Mouse (Mus musculus): Measurements from ENCODE around the gene Tbc1d13. TPM values are rescaled to one million over a fixed set of nuclear protein-coding genes. Genes with fewer than 3 reads are reported as not detected.
"Not testable (repeated sequence)": the region's sequence is repeated elsewhere in the genome, so short reads cannot be mapped to it uniquely, and the experiment has no call there.

Tbc1d13 gene
- total and polyA plus RNA-seq, 2 experiments from 2014 or later, result 10.6 to 168 TPM

- no peaks in the 10 kb centered on the region for H3K4me1 ChIP-seq (ENCODE audit: insufficient read depth, low read length)
- peaks cover 69% of the 10 kb centered on the region for H3K36me3 ChIP-seq (ENCODE audit: insufficient read depth, low read length)
- 94% methylated on average over 4 of the region's 4 CpGs for WGBS
- no peak overlapping the region for H3K4me2 ChIP-seq (ENCODE audit: low read depth, low read length, poor library complexity, severe bottlenecking)
- no peak overlapping the region for H3K4me3 ChIP-seq (ENCODE audit: low read depth, low read length)
- TF ChIP-seq CTCF (IDR thresholded peaks at IDR 0.05), result no peak
- no peak overlapping the region for H3K27ac ChIP-seq (ENCODE audit: low read depth, low read length)
- ATAC-seq (ENCODE audit: low FRiP score), result no peak
- no peak overlapping the region for H3K9ac ChIP-seq (replicated peaks; ENCODE audit: low read length, poor library complexity, severe bottlenecking)
- H3K27me3 ChIP-seq (ENCODE audit: insufficient read depth, low read length), result no peaks in the 10 kb centered on the region
- no peak for DNase-seq (ENCODE audit: low spot score)
- H3K9me3 ChIP-seq (ENCODE audit: low read length), result no peaks in the 10 kb centered on the region
These were observed 13.9 kb downstream of the Tbc1d13 start for GRCm38 (mm10) chr2:30147466-30147865.

GRCm38 (mm10) chr2:30151840-30152239, 18.3 kb downstream of the Tbc1d13 start:
- Histone ChIP-seq H3K36me3 (ENCODE audit: insufficient read depth, low read length) (peaks cover 39% of the 10 kb centered on the region), H3K9ac (replicated peaks; ENCODE audit: low read length, poor library complexity, severe bottlenecking) (no peak overlapping the region), H3K4me2 (ENCODE audit: low read depth, low read length, poor library complexity, severe bottlenecking) (no peak overlapping the region), H3K27me3 (ENCODE audit: insufficient read depth, low read length) (no peaks in the 10 kb centered on the region), H3K4me3 (ENCODE audit: low read depth, low read length) (no peak overlapping the region), H3K4me1 (ENCODE audit: insufficient read depth, low read length) (no peaks in the 10 kb centered on the region), H3K27ac (ENCODE audit: low read depth, low read length) (no peak overlapping the region), H3K9me3 (ENCODE audit: low read length) (no peaks in the 10 kb centered on the region)
- TF ChIP-seq CTCF (IDR thresholded peaks at IDR 0.05), result no peak
- no peak for DNase-seq (ENCODE audit: low spot score)
- ATAC-seq (ENCODE audit: low FRiP score), result no peak
- 84% methylated on average over 11 of the region's 11 CpGs for WGBS

- no peak overlapping the region for H3K27ac ChIP-seq (ENCODE audit: low read depth, low read length)
- H3K9me3 ChIP-seq (ENCODE audit: low read length), result no peaks in the 10 kb centered on the region
- H3K4me1 ChIP-seq (ENCODE audit: insufficient read depth, low read length), result no peaks in the 10 kb centered on the region
- no peak overlapping the region for H3K9ac ChIP-seq (replicated peaks; ENCODE audit: low read length, poor library complexity, severe bottlenecking)
- 66% methylated on average over 8 of the region's 8 CpGs for WGBS
- no peak overlapping the region for H3K4me3 ChIP-seq (ENCODE audit: low read depth, low read length)
- no peak for DNase-seq (ENCODE audit: low spot score)
- no peak overlapping the region for H3K4me2 ChIP-seq (ENCODE audit: low read depth, low read length, poor library complexity, severe bottlenecking)
- no peak for ATAC-seq (ENCODE audit: low FRiP score)
- no peak for TF ChIP-seq CTCF (IDR thresholded peaks at IDR 0.05)
- no peaks in the 10 kb centered on the region for H3K27me3 ChIP-seq (ENCODE audit: insufficient read depth, low read length)
- peaks cover 31% of the 10 kb centered on the region for H3K36me3 ChIP-seq (ENCODE audit: insufficient read depth, low read length)
These were observed 19.1 kb downstream of the Tbc1d13 start for GRCm38 (mm10) chr2:30152616-30153015.

GRCm38 (mm10) chr2:30159871-30160270, 26.3 kb downstream of the Tbc1d13 start:
- not testable (repeated sequence) for H3K36me3 ChIP-seq (ENCODE audit: insufficient read depth, low read length); H3K4me1 ChIP-seq (ENCODE audit: insufficient read depth, low read length); H3K27ac ChIP-seq (ENCODE audit: low read depth, low read length); ATAC-seq (ENCODE audit: low FRiP score); H3K9ac ChIP-seq (replicated peaks; ENCODE audit: low read length, poor library complexity, severe bottlenecking); H3K4me2 ChIP-seq (ENCODE audit: low read depth, low read length, poor library complexity, severe bottlenecking); H3K27me3 ChIP-seq (ENCODE audit: insufficient read depth, low read length); DNase-seq (ENCODE audit: low spot score); H3K4me3 ChIP-seq (ENCODE audit: low read depth, low read length); H3K9me3 ChIP-seq (ENCODE audit: low read length)
- 79% methylated on average over 7 of the region's 10 CpGs for WGBS

GRCm38 (mm10) chr2:30161809-30162208, 28.3 kb downstream of the Tbc1d13 start:
- Histone ChIP-seq H3K27me3 (ENCODE audit: insufficient read depth, low read length) (no peaks in the 10 kb centered on the region), H3K9ac (replicated peaks; ENCODE audit: low read length, poor library complexity, severe bottlenecking) (no peak overlapping the region), H3K27ac (ENCODE audit: low read depth, low read length) (no peak overlapping the region), H3K4me1 (ENCODE audit: insufficient read depth, low read length) (no peaks in the 10 kb centered on the region), H3K4me2 (ENCODE audit: low read depth, low read length, poor library complexity, severe bottlenecking) (no peak overlapping the region), H3K36me3 (ENCODE audit: insufficient read depth, low read length) (no peaks in the 10 kb centered on the region), H3K4me3 (ENCODE audit: low read depth, low read length) (no peak overlapping the region), H3K9me3 (ENCODE audit: low read length) (no peaks in the 10 kb centered on the region)
- no peak for ATAC-seq (ENCODE audit: low FRiP score)
- peak; percentile 87 for TF ChIP-seq CTCF (IDR thresholded peaks at IDR 0.05)
- DNase-seq (ENCODE audit: low spot score), result peak; percentile 76

GRCm38 (mm10) chr2:30164340-30164932, 30.9 kb downstream of the Tbc1d13 start:
- H3K36me3 ChIP-seq (ENCODE audit: insufficient read depth, low read length), result no peaks in the 10 kb centered on the region
- ATAC-seq (ENCODE audit: low FRiP score), result no peak
- no peaks in the 10 kb centered on the region for H3K9me3 ChIP-seq (ENCODE audit: low read length)
- no peaks in the 10 kb centered on the region for H3K27me3 ChIP-seq (ENCODE audit: insufficient read depth, low read length)
- H3K4me1 ChIP-seq (ENCODE audit: insufficient read depth, low read length), result no peaks in the 10 kb centered on the region
- WGBS, result 64% methylated on average over 9 of the region's 9 CpGs
- no peak overlapping the region for H3K4me2 ChIP-seq (ENCODE audit: low read depth, low read length, poor library complexity, severe bottlenecking)
- TF ChIP-seq CTCF (IDR thresholded peaks at IDR 0.05), result no peak
- no peak overlapping the region for H3K4me3 ChIP-seq (ENCODE audit: low read depth, low read length)
- no peak overlapping the region for H3K27ac ChIP-seq (ENCODE audit: low read depth, low read length)
- H3K9ac ChIP-seq (replicated peaks; ENCODE audit: low read length, poor library complexity, severe bottlenecking), result no peak overlapping the region
- DNase-seq (ENCODE audit: low spot score), result no peak
